7 mouse cellular contexts compared by ENCODE assay signal in the genomic region with DNA sequence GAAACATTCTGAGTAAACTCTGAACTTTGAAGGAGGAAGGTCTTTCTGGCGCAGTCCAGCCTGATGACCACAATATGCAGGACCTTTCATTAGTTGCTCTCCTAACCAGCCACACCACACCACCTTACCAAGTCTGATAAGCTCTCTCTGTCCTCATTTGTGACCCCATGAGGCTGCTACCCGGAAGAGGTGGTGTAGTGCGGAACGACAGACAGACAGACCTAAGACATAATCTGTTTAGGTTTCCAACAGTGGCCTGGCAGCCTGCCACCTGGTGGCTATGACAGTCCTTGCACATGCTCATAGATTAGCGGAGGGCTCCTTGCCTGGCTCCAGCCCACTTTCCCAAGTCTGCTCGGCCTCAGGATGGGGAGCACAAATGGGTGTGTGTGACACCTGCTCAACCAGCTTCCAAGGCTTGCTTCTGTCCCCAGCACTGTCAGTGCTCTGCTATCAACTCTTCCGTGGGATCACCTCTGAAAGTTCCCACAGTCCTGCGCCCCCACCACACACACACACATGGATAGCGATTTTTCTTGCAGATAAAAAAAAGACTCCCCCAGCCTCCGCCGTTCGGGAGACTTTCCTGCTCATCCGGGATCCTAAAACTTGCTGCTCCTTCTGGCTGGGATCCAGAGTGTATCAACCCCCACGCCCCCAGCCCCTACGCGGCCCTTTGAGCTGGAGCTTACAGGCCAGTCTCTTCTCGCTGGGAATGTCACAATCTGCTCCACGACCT. TPM values are rescaled to one million over a fixed set of nuclear protein-coding genes. Genes with fewer than 3 reads are reported as not detected.
A peak's percentile ranks its signal among the peaks of the same experiment; 100 is the strongest.
DNase-seq lines count a peak whose midpoint lies in the region; ATAC-seq lines count a peak whose summit lies in the region.

No protein-coding gene starts in this region.

- peaks cover 87% of the 10 kb centered on the region for H3K27me3 ChIP-seq in heart, embryonic 15.5 days

- H3K4me3 ChIP-seq in heart, embryonic 15.5 days, result peak overlapping the region; percentile 30; the same call in 1 of the 2 replicates

- ATAC-seq in heart, embryonic 15.5 days (replicated peaks; ENCODE audit: insufficient number of reproducible peaks, insufficient read depth, low FRiP score, low read depth), result no peak

- H3K9me3 ChIP-seq in heart, embryonic 15.5 days (replicated peaks), result no peaks in the 10 kb centered on the region

- peaks cover 43% of the 10 kb centered on the region for H3K4me1 ChIP-seq in heart, embryonic 15.5 days (replicated peaks)

- H3K4me2 ChIP-seq in heart, embryonic 15.5 days, result peak overlapping the region; percentile 59

- peak; percentile 90 for DNase-seq in CD4-positive, CD25-positive, alpha-beta regulatory T cell, adult 2 months (ENCODE audit: low read depth, low spot score)
- DNase-seq in MEL-GATA-1-ER (ENCODE audit: extremely low read depth, low read depth), result peak; percentile 95
- DNase-seq in embryo, embryonic 11.5 days (ENCODE audit: low read depth, low spot score), result peak; percentile 53
- DNase-seq in kidney, postnatal 36 days, result peak; percentile 64 to 89
- peak; percentile 80 for DNase-seq in lung, postnatal 14 days
- peak; percentile 38 for DNase-seq in right cerebral cortex, adult 18-20 months

- no peak overlapping the region for H3K27ac ChIP-seq in heart, embryonic 15.5 days

- WGBS in heart, embryonic 15.5 days, result 19% methylated on average over 18 of the region's 18 CpGs

- H3K9ac ChIP-seq in heart, embryonic 15.5 days, result no peak overlapping the region

- no peaks in the 10 kb centered on the region for H3K36me3 ChIP-seq in heart, embryonic 15.5 days

RNA-seq across cellular contexts. Expression of a gene that starts 5.6 kb away (rescaled TPM):
- 0.19 and 2.2 TPM in 2 replicates for polyA plus RNA-seq in heart, embryonic 15.5 days (2015; fragmentation: Nextera tagmentation; extraction: Ambion mirVana)

RNA-seq across cellular contexts. Expression of a gene that starts 44.4 kb away (rescaled TPM):
- 34.6 and 53.3 TPM in 2 replicates for polyA plus RNA-seq in heart, embryonic 15.5 days (2015; fragmentation: Nextera tagmentation; extraction: Ambion mirVana)

RNA-seq across cellular contexts. Expression of a gene that starts 56.0 kb away (rescaled TPM):
- 3.7 and 6.6 TPM in 2 replicates for polyA plus RNA-seq in heart, embryonic 15.5 days (2015; fragmentation: Nextera tagmentation; extraction: Ambion mirVana)

Comparison
In these comparisons a context has a peak if more than half of its experiments do, and no peak if none do; other contexts are left out.
1. DNase-seq: peak in every context shown above with its lines; median percentile 95 in MEL-GATA-1-ER; 90 in CD4-positive, CD25-positive, alpha-beta regulatory T cell, adult 2 months; 80 in lung, postnatal 14 days; 76 in kidney, postnatal 36 days; 53 in embryo, embryonic 11.5 days; 38 in right cerebral cortex, adult 18-20 months.